Mouse (Mus musculus) gastrocnemius, postnatal 10 days (tissue): ENCODE results near the gene Lcn2. TPM values are rescaled to one million over a fixed set of nuclear protein-coding genes. Genes with fewer than 3 reads are reported as not detected.
"Not testable (repeated sequence)": the region's sequence is repeated elsewhere in the genome, so short reads cannot be mapped to it uniquely, and the experiment has no call there.

ENCODE experiments used
- DNase-seq: peaks from one replicate; pipeline ENCODE4 v3.0.0; 2021; ENCODE audit warnings: mixed read lengths
- total RNA-seq, 2 experiments: library from RNA; stranded (reverse); gene quantifications; 2 replicates each; pipeline ENCODE4 v1.2.3; 2021

Lcn2 gene
- total RNA-seq, 2 experiments from 2014 or later, result 3.5 to 6.7 TPM

DNA sequence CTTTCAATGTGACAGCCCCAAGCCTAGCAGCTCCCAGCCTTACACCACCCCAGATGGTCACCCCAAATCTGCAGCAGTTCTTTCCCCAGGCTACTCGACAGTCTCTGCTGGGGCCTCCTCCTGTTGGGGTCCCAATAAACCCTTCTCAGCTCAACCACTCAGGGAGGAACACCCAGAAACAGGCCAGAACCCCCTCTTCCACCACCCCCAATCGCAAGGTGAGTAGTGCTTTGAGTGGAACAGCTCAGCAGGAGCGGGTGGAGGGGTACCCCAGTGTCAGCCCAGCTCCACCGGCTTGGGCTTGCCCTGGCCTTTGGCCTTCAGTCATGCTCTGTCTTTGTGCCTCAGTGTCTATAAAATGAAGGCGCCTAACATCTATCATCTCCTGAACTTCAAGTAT is 20.7 kb downstream of the Lcn2 start:
- DNase-seq, result no peak

- no peak for DNase-seq
Observed at GRCm38 (mm10) chr2:32364121-32364520, 23.9 kb downstream of the Lcn2 start.

GRCm38 (mm10) chr2:32363376-32364106 is 24.5 kb downstream of the Lcn2 start:
- no peak for DNase-seq

GRCm38 (mm10) chr2:32362817-32363340 is 25.2 kb downstream of the Lcn2 start:
- DNase-seq, result peak; percentile 95

- DNase-seq, result not testable (repeated sequence)
Observed at GRCm38 (mm10) chr2:32362274-32362673, 25.8 kb downstream of the Lcn2 start.

- DNase-seq, result peak; percentile 67
Observed at GRCm38 (mm10) chr2:32361437-32361836, 26.6 kb downstream of the Lcn2 start.

DNA sequence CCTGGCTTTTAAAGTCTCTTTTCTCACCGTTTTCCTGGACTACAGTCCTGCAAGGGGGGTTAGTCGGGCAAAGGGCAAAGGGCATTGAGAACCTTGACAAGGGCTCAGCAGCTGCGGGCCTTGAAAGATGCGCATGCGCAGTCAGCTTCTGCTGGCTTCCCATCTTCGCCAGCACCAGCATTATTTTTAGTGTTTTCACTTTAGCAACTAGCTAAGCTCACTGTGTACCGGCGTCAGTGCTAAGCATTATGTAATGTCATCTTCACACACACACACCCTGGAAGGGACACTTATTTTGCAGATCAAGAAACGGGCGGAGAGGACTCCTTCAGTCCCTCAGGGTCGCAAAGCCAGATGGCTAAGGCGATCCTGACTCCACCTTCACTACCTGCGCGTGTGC is 27.3 kb downstream of the Lcn2 start:
- peak; percentile 68 for DNase-seq

GRCm38 (mm10) chr2:32358381-32358780 is 29.7 kb downstream of the Lcn2 start:
- no peak for DNase-seq

- no peak for DNase-seq
Observed at GRCm38 (mm10) chr2:32357710-32358109, 30.3 kb downstream of the Lcn2 start.

DNA sequence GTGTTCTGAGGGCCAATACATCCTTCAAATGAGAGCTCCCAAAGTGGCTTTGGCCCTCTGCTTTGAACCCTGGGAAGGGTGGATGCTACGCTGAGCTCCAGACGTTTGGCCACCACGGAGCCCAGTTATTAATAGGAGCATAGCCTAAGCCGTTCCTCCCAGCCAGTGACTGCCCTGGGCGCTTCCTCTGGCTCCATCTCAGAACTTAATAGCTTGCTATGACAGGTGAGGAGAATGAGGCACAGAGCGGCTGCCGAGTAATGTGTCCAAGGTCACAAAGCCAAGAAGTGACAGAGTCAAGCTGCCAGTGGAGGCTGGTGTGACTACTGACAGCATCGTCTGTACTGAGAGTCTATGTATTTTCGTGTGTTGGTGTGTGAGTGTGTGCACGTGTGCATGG is 31.8 kb downstream of the Lcn2 start:
- no peak for DNase-seq

DNA sequence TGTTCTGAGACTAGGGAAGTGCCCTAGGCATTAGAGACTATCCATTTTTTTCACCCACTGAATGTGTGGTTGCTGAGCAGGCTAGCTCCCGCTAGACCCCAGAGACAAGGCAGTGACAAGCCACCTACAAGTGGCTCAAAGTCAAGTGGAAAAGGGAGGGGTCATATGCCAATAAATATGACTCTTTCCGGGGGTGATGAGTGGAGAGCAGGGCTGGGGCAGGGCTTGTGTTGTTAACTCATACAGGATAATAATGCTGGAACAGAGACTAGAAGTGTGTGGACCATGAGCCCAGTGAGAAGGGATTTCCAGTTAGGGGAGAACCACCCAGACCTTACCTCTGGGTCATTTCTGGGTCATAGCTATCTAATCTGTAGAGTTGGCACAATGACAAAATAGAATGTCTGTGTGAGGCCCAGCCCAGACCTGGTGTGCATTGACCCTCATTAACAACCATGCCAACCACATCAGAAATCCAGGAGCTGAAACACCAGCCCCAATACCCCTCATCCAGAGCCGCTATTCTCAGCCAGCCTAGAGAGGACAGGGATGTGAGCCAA is 33.6 kb downstream of the Lcn2 start:
- DNase-seq, result no peak

DNA sequence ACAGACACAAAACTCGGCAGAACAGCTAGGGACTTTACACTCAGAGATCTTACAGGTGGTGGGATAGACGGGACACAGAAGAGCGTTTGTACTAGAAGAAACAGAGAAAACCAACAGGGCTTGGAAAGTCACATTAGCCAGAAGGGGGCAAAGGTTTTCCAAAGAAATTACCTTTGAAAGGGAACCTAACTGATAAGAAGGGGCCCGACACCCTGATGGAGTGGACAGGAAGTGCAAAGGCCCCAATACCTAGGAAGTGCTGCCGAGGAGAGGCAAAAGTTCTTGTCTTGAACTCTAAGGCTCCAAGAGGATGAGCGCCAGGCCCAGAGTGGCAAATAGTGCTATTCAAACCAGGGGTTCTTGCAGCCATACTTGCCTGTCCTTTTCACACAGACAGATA is 34.2 kb downstream of the Lcn2 start:
- no peak for DNase-seq

DNA sequence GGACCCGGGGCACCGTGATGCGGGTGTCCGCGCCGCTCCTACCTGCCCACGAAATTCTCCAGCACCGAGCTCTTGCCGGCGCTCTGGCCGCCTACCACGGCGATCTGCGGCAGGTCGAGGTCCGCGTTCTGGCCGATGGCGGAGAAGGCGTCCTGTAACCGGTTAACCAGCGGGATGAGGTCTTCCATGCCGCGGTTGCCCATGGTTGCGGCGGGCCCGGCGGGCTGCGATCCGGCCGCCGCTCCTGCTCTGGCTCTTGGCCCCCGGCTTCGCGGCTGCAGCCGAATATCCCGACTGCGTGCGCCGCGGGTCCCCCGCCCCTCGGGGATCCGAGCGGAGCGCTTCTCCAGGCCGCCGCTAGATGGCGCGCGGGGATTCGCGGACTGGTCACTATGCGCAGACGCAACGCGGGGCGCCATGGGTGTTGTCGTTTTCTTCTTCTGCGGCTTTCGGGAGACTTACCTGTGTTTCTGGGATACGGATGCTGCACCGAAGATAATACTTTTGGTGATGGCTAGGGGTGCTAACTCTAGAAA is 35.0 kb downstream of the Lcn2 start, which contains the start of gene Dnm1:
Gene Dnm1 (minus strand): TSS at position 332 of the 536 bp plus-strand sequence.
- DNase-seq, result peak; percentile 97

DNA sequence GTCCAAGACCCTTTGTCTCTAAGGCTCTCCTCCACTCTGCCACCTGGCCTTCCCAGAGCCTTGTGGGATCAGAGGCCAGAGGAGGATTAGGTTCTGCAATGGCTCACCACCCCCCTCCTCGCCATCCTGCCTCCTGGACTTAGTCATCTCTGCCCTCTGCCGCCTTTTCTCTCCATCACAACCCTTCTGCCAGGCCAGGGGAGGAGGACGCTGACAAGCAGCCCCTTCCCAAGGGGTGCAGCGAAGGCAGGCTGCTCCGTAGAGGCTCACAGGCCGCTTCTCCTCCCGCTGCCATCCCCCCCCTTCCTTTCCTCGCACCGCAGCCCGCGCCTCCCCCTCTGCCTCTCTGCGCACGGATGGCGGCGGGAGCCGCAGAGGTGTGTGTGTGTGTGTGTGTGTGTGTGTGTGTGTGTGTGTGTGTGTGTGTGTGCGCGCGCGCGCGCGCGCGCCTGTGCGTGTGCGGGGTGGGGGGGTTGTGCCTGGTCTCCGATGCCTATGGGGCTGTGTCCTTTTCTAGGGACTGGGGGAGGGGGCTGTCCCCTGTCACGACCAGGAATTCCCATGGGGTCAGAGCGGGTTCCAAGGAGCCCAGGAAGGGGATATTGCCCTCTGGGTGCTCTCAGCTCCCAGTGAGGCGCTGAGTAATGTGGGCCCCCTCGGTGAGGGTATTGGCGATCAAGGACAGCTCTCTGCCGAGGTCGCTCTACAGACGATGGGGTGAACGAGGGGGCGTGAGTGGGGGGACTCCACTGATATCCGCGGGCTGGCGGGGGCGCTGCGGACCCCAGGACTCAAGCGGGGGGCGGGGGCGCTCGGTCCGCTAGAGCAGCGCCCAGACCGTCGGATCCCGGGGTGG is 35.7 kb downstream of the Lcn2 start, which contains the start of gene Ciz1:
Gene Ciz1 (plus strand): TSS at position 177 of the 856 bp plus-strand sequence.
- peak; percentile 38 for DNase-seq

DNA sequence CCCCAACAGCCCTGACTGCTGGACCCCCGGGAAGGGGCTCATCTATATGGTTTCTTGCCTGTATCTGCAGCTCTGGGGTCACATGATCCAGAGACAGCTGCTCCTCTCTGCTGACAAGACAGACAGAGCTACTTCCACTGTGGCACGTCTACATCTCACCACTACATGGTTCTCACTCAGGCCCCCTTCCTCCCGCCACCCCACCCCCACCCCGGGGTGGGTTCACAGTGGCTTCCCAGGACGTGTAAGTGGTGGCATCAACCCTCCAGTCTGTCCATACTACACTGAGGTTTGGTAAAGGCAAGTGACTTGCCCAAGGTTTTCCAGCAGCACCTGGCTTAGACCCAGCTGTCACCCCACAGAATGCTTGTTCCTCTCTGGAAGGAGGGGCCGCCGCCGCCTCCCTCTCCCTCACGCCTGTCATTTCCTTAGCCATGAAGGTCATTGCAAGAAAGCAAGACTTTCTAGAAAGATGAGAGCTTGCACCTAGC is 36.5 kb downstream of the Lcn2 start:
- DNase-seq, result no peak

DNA sequence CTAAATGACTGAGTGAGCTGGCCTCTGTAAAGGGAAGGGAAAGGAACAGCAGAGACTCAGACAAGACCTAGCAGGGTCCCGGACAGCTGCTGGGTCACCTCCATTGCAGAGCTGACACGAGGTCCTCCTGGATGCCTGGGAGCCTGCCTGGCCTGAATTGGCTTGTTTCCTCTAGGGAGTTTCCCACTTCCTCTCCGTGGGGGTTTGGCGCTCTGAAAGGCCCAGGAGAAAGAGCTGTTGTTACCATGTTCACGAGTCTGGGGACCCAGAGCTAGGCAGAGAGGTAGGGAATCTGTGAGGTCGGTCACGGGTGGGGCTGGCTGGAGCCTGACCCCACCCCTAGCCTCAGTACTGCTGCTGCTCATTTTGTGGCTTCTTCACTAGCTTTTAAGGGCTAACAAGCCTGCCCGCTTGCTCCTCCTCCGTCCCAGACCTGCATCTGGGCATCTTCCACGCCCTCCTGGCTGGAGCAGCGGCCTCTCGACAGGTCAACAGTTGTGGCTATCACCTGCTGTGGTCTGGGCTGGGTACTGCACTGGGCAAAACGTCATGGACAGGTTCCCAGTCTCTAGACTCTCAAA is 37.5 kb downstream of the Lcn2 start:
- DNase-seq, result no peak

DNA sequence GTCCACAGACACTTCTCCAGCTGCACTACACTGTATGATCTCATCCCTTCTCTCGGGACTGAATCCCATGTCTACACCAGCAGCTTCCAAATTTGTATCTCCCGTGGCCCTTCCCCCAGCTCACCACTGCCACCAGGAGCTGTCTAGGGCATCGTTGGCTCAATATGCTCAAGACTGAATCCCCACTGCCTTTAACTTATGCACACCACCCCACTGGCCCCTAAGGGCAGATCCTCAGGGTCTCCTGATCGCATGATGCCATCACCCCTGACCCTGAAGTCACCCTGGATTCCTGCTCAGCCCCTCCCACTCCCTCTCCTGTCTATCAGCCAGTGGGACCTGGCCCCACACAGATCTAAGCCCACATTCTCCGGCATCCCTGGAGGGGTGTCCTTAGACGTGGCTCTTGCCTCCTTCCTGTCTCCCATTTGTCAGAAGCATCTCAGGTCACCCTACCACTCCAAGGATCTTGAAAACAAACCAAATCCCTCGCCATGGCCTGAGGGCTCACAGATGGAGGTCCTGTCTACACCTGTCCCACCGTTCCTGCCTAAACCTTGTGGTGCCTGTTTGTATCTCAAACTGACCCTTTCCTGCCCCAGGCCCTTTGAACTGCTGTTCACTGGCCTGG is 38.3 kb downstream of the Lcn2 start:
- DNase-seq, result no peak

DNA sequence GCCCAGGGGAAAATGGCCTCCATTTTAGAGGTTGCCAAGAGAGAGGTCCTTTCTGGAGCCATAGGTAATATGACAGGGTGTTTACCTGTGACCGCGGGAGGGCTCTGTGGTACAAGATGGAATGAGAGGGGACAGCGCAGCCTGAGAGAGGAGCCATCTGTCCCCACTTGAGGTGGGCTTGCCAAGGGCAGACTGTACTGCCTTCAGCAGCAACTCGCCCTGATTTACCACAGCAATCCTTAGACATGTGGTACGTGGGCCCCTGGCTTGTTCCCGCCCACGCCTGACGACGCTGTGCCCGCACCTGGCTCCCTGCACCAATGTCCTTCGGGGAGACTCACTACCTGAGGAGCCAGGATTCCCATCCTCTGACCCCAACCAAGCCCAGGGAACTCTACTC is 39.7 kb downstream of the Lcn2 start:
- DNase-seq, result no peak

GRCm38 (mm10) chr2:32347019-32347418 is 41.0 kb downstream of the Lcn2 start:
- no peak for DNase-seq

- no peak for DNase-seq
Observed at GRCm38 (mm10) chr2:32344598-32345321, 43.3 kb downstream of the Lcn2 start.

DNA sequence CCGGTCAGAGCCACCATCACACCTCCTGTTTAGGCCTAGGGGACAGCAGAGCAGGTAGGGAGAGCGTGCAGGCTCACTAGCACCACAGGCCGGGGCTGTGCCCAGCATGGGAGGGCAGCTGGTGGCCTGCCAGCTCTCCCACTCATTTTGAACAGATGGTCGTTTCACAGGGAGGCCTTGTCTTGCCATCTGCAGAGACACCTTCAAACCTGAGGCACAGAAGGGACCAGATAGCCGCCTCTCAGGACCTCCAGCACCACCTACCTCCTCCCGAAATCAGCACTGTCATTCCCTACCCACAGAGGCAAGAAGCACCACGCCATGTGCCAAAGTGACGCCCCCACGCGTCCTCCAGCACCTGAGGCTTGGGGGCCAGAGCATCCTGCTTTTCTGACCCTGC is 44.0 kb downstream of the Lcn2 start:
- no peak for DNase-seq
